Mouse (Mus musculus): ENCODE measurements around the gene Slc25a5.
A peak's percentile ranks its signal among the peaks of the same experiment; 100 is the strongest.

GRCm38 (mm10) chrX:36820201-36820600, 24.8 kb downstream of the Slc25a5 start:
- TF ChIP-seq CTCF (IDR thresholded peaks at IDR 0.05; ENCODE audit: low read depth), result peak; percentile 79
- TF ChIP-seq EP300 (optimal IDR thresholded peaks at IDR 0.05), result no peak

Data from stomach, postnatal 0 days (tissue).